Mouse (Mus musculus): ENCODE measurements around the gene Gm20696. TPM values are rescaled to one million over a fixed set of nuclear protein-coding genes. Genes with fewer than 3 reads are reported as not detected.

Gene Gm20696
- total and polyA plus RNA-seq, 3 experiments, result 0.59 TPM; not detected in 2

DNA sequence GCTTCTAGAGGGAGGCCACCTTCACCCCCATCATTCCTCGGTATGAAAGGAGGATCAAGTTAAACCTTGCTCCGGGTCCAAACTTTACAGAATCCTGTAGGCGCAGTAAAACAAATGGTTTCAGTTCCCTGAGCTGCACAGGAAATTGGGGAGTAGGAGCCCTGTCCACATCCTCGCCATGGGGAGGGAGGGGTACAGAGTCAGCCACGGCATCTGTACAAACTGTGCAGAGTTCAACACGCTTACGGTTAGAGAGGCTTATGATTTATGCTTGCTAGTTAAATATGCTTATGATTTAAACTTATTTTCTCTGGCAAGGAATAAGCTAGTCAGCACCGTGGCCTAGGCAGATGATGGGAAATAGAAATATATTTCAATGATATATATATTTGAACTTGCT lies 47.1 kb downstream of the Gm20696 start:
- Histone ChIP-seq H3K4me2 (ENCODE audit: insufficient read depth, low read depth, poor library complexity, severe bottlenecking) (no peak overlapping the region), H3K4me1 (ENCODE audit: control insufficient read depth in 1 of 2, insufficient read depth in 2 of 2) (peaks cover 6 to 22% of the 10 kb centered on the region in 2 experiments), H3K4me3 (replicated peaks in 1 of 3; ENCODE audit: low read depth in 2 of 3, low read length in 2 of 3, poor library complexity in 1 of 3) (no peak overlapping the region), H3K27me3 (replicated peaks) (no peaks in the 10 kb centered on the region), H3K27ac (ENCODE audit: insufficient read depth, low read depth) (no peak overlapping the region), H3K9me3 (replicated peaks; ENCODE audit: low read length) (no peaks in the 10 kb centered on the region), H3K9ac (ENCODE audit: insufficient read depth, low read depth) (no peak overlapping the region), H3K36me3 (replicated peaks in 1 of 2; ENCODE audit: control insufficient read depth in 1 of 2, insufficient read depth in 1 of 2, low read length in 1 of 2) (peaks cover 0 to 3% of the 10 kb centered on the region in 2 experiments), H3K79me2 (replicated peaks; ENCODE audit: control insufficient read depth, extremely low read depth, insufficient read depth, poor library complexity, severe bottlenecking) (no peaks in the 10 kb centered on the region)
- no peak for DNase-seq (ENCODE audit: extremely low read depth)
- TF ChIP-seq UBTF (IDR thresholded peaks at IDR 0.05; ENCODE audit: low read depth, low read length) (no peak), ZNF384 (IDR thresholded peaks at IDR 0.05; ENCODE audit: low read depth, low read length) (no peak), BHLHE40 (IDR thresholded peaks at IDR 0.05; ENCODE audit: low read depth, low read length) (no peak), E2F4 (IDR thresholded peaks at IDR 0.05; ENCODE audit: insufficient replicate concordance, low read depth, low read length) (no peak), SIN3A (IDR thresholded peaks at IDR 0.05; ENCODE audit: low read length) (no peak), MYC (IDR thresholded peaks at IDR 0.05; ENCODE audit: low read depth, low read length) (no peak), ETS1 (conservative IDR thresholded peaks at IDR 0.05; ENCODE audit: low read depth, low read length) (no peak), TBP (conservative IDR thresholded peaks at IDR 0.05; ENCODE audit: low read depth, low read length) (no peak), ZKSCAN1 (IDR thresholded peaks at IDR 0.05; ENCODE audit: borderline replicate concordance, low read depth, low read length) (no peak), NRF1 (IDR thresholded peaks at IDR 0.05; ENCODE audit: low read depth, low read length) (no peak)
- in situ Hi-C loops (cut with MboI; ENCODE audit: low pct_ligation_motif_present, low pct_unique_long_range_greater_than_20kb, low sequenced_read_pairs) (no loop called here), dilution Hi-C loops (cut with MboI; ENCODE audit: extremely low pct_ligation_motif_present, extremely low pct_unique_long_range_greater_than_20kb, low sequenced_read_pairs) (no loop called here)

DNA sequence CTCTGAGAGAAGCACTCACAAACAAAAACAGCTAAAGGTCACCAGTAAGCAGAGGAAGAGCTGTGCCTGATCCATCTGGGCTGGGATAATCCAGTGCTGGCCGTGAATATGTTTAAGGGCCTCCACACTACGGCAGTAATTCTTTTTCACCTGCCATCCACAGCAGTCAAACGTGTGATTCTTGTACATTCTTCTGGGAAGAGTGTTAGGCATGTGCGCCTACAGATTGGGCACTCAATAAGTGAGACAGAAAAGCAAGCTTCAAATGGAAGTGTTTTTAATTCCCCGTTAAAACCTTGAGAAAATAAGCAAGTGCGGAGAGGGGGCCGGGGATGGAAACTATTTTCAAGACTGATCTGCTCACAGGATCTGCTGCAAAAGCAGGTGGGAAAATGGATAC lies 48.7 kb downstream of the Gm20696 start:
- H3K27me3 ChIP-seq (replicated peaks), result no peaks in the 10 kb centered on the region
- no peak overlapping the region for H3K4me3 ChIP-seq (replicated peaks in 1 of 3; ENCODE audit: low read depth in 2 of 3, low read length in 2 of 3, poor library complexity in 1 of 3)
- H3K79me2 ChIP-seq (replicated peaks; ENCODE audit: control insufficient read depth, extremely low read depth, insufficient read depth, poor library complexity, severe bottlenecking), result no peaks in the 10 kb centered on the region
- no peak for DNase-seq (ENCODE audit: extremely low read depth)
- no peak overlapping the region for H3K27ac ChIP-seq (ENCODE audit: insufficient read depth, low read depth)
- dilution Hi-C loops (cut with MboI; ENCODE audit: extremely low pct_ligation_motif_present, extremely low pct_unique_long_range_greater_than_20kb, low sequenced_read_pairs), result no loop called here
- no peak for TF ChIP-seq SIN3A (IDR thresholded peaks at IDR 0.05; ENCODE audit: low read length)
- TF ChIP-seq GABPA (IDR thresholded peaks at IDR 0.05; ENCODE audit: insufficient replicate concordance, low read depth, low read length), result no peak
- no peak for TF ChIP-seq CTCF (conservative IDR thresholded peaks at IDR 0.05 in 1 of 2, IDR thresholded peaks at IDR 0.05 in 1 of 2; ENCODE audit: low read depth in 2 of 2, low read length in 2 of 2)
- TF ChIP-seq ZC3H11A (IDR thresholded peaks at IDR 0.05; ENCODE audit: low read depth, low read length), result no peak
- TF ChIP-seq MAFK (IDR thresholded peaks at IDR 0.05; ENCODE audit: insufficient replicate concordance, low read length), result no peak
- no peak for TF ChIP-seq BHLHE40 (IDR thresholded peaks at IDR 0.05; ENCODE audit: low read depth, low read length)
- no peak for TF ChIP-seq ELF1 (IDR thresholded peaks at IDR 0.05; ENCODE audit: low read depth, low read length)
- TF ChIP-seq USF1 (IDR thresholded peaks at IDR 0.05; ENCODE audit: low read depth, low read length), result no peak
- no peak for TF ChIP-seq POLR2A (IDR thresholded peaks at IDR 0.05; ENCODE audit: low read depth, low read length)
- no peak for TF ChIP-seq MEF2A (IDR thresholded peaks at IDR 0.05; ENCODE audit: borderline replicate concordance, low read depth, low read length)
- no peak for TF ChIP-seq POLR2AphosphoS2 (IDR thresholded peaks at IDR 0.05; ENCODE audit: low read depth, low read length)
- no peak for TF ChIP-seq MYC (IDR thresholded peaks at IDR 0.05; ENCODE audit: low read depth, low read length)
- no peak for TF ChIP-seq PAX5 (IDR thresholded peaks at IDR 0.05; ENCODE audit: low read length)
- TF ChIP-seq UBTF (IDR thresholded peaks at IDR 0.05; ENCODE audit: low read depth, low read length), result no peak
- TF ChIP-seq USF2 (conservative IDR thresholded peaks at IDR 0.05; ENCODE audit: low read depth, low read length), result no peak
- TF ChIP-seq RCOR1 (conservative IDR thresholded peaks at IDR 0.05; ENCODE audit: low read depth, low read length), result no peak
- no peak overlapping the region for H3K4me2 ChIP-seq (ENCODE audit: insufficient read depth, low read depth, poor library complexity, severe bottlenecking)
- no peaks in the 10 kb centered on the region for H3K9me3 ChIP-seq (replicated peaks; ENCODE audit: low read length)
- H3K4me1 ChIP-seq (ENCODE audit: control insufficient read depth in 1 of 2, insufficient read depth in 2 of 2), result peaks cover 0 to 10% of the 10 kb centered on the region in 2 experiments; a peak in 2 of 4 replicates
- H3K36me3 ChIP-seq (replicated peaks in 1 of 2; ENCODE audit: control insufficient read depth in 1 of 2, insufficient read depth in 1 of 2, low read length in 1 of 2), result no peaks in the 10 kb centered on the region
- no peak overlapping the region for H3K9ac ChIP-seq (ENCODE audit: insufficient read depth, low read depth)
- in situ Hi-C loops (cut with MboI; ENCODE audit: low pct_ligation_motif_present, low pct_unique_long_range_greater_than_20kb, low sequenced_read_pairs), result no loop called here
